Mouse (Mus musculus) layer of hippocampus, postnatal 36 days (tissue): ENCODE data around the gene Spink2. TPM values are rescaled to one million over a fixed set of nuclear protein-coding genes. Genes with fewer than 3 reads are reported as not detected.
"Not testable (repeated sequence)": the region's sequence is repeated elsewhere in the genome, so short reads cannot be mapped to it uniquely, and the experiment has no call there.

Experiments
- DNase-seq, 2 experiments: peaks; one replicate each; pipeline ENCODE4 v3.0.0; 2022
- total RNA-seq, 2 experiments: library from RNA; stranded (reverse); gene quantifications; 2 replicates each; pipeline ENCODE4 v1.2.3; 2021

Spink2 gene
- total RNA-seq, result not detected

GRCm38 (mm10) chr5:77211236-77211635 is at the start of gene Spink2:
TSS of gene Spink2 (minus strand) at chr5:77211471.
- no peak for DNase-seq

GRCm38 (mm10) chr5:77260141-77260540 is 48.9 kb upstream of the Spink2 start:
- no peak for DNase-seq

- DNase-seq, result no peak
Measured at GRCm38 (mm10) chr5:77259315-77259714, 48.0 kb upstream of the Spink2 start.

GRCm38 (mm10) chr5:77257603-77258002 is 46.3 kb upstream of the Spink2 start:
- no peak for DNase-seq

- DNase-seq, result no peak
Measured at GRCm38 (mm10) chr5:77254402-77254801, 43.1 kb upstream of the Spink2 start.

- DNase-seq, result no peak
Measured at GRCm38 (mm10) chr5:77253154-77253553, 41.9 kb upstream of the Spink2 start.

- DNase-seq, result no peak
Measured at GRCm38 (mm10) chr5:77252115-77252827, 41.0 kb upstream of the Spink2 start.

GRCm38 (mm10) chr5:77251656-77252055 is 40.4 kb upstream of the Spink2 start:
- no peak for DNase-seq

GRCm38 (mm10) chr5:77250083-77250482 is 38.8 kb upstream of the Spink2 start:
- no peak for DNase-seq

- no peak for DNase-seq
Measured at GRCm38 (mm10) chr5:77245787-77246671, 34.8 kb upstream of the Spink2 start.

GRCm38 (mm10) chr5:77245463-77245786 is 34.2 kb upstream of the Spink2 start:
- DNase-seq, result no peak

- DNase-seq, result peak; percentile 9 to 19
Measured at GRCm38 (mm10) chr5:77244331-77244987, 33.2 kb upstream of the Spink2 start.

- no peak for DNase-seq
Measured at GRCm38 (mm10) chr5:77237104-77237503, 25.8 kb upstream of the Spink2 start.

- DNase-seq, result no peak
Measured at GRCm38 (mm10) chr5:77234921-77235320, 23.6 kb upstream of the Spink2 start.

- not testable (repeated sequence) for DNase-seq
Measured at GRCm38 (mm10) chr5:77231863-77232262, 20.6 kb upstream of the Spink2 start.

GRCm38 (mm10) chr5:77228986-77229385 is 17.7 kb upstream of the Spink2 start:
- no peak for DNase-seq

GRCm38 (mm10) chr5:77223043-77223975 is 12.0 kb upstream of the Spink2 start:
- DNase-seq, result no peak

GRCm38 (mm10) chr5:77217724-77218123 is 6.5 kb upstream of the Spink2 start:
- no peak for DNase-seq

GRCm38 (mm10) chr5:77217211-77217610 is 5.9 kb upstream of the Spink2 start:
- DNase-seq, result peak; percentile 44 to 59

- DNase-seq, result no peak
Measured at GRCm38 (mm10) chr5:77206134-77206533, 5.1 kb downstream of the Spink2 start.

- DNase-seq, result no peak
Measured at GRCm38 (mm10) chr5:77202238-77202637, 9.0 kb downstream of the Spink2 start.

- DNase-seq, result no peak
Measured at GRCm38 (mm10) chr5:77200695-77201094, 10.6 kb downstream of the Spink2 start.
